Mouse (Mus musculus): Measurements from ENCODE around the gene Ssty1.
"Not testable (repeated sequence)": the region's sequence is repeated elsewhere in the genome, so short reads cannot be mapped to it uniquely, and the experiment has no call there.

DNA sequence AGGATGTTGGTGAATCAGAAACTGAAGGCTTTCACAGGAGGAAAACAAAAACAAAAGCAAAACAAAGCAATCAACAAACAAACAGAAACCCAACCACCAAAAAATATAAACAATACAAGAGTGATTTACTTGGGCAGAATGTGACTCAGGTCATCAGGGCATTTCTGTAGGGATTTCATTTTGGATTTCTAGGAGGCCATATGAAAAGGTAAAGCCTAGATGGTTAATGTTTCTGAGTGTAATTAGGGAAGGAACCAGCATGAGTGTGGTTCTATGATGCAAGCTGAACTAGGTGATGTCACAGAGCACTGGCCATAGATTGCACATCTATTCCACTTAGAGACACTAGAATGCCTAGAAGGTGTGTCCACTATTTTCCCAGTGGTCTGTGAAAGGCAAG is at the start of gene Ssty1:
- TF ChIP-seq POLR2A (IDR thresholded peaks at IDR 0.05; ENCODE audit: insufficient read length, low read depth); MYOD1 (IDR thresholded peaks at IDR 0.05; ENCODE audit: control insufficient read depth in 1 of 3, insufficient read length in 2 of 3, low read depth in 2 of 3): not testable (repeated sequence)
